Mouse (Mus musculus): Measurements from ENCODE around the gene Dhodh. TPM values are rescaled to one million over a fixed set of nuclear protein-coding genes. Genes with fewer than 3 reads are reported as not detected.

The Dhodh gene
- polyA plus RNA-seq, 1 experiment = 11.9 TPM

DNA sequence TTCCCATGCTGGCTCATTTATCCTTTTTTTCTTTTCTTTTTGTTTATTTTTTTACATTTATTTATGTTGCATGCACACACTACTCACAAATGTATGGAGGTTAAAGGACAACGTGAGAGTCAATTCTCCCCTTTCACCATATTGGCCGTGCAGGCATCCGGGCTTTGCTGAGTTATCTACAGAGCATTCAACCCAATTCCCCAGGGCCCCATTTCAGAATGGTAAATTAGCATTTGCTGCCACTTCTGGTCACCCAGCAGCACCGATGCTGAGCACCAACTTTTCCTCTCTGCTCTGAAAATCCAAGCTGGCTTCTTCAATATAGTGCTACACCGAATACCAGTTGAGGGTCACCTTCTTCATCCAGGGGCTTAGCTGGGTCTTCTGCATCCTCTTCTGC lies 30.4 kb upstream of the Dhodh start:
- TF ChIP-seq POLR2A (IDR thresholded peaks at IDR 0.05; ENCODE audit: low read depth, low read length) (no peak), CTCF (IDR thresholded peaks at IDR 0.05; ENCODE audit: extremely low read depth, insufficient read length, insufficient replicate concordance, low read depth, low read length) (no peak)
- no peak overlapping the region for H3K27ac ChIP-seq (ENCODE audit: insufficient read depth, low read depth, low read length)
- no peak overlapping the region for H3K4me3 ChIP-seq (ENCODE audit: low read depth, low read length)
- H3K4me1 ChIP-seq (ENCODE audit: control insufficient read depth, insufficient read depth, insufficient read length, low read length) = 0 out of 2 replicates have a peak, but pooled peaks cover 2% of the 10 kb centered on the region
- H3K36me3 ChIP-seq (ENCODE audit: control insufficient read depth, insufficient read depth, low read length) = no peaks in the 10 kb centered on the region
- 73% methylated on average over 5 of the region's 5 CpGs for WGBS
- no peaks in the 10 kb centered on the region for H3K27me3 ChIP-seq (ENCODE audit: control insufficient read depth, insufficient read depth, low read length)

DNA sequence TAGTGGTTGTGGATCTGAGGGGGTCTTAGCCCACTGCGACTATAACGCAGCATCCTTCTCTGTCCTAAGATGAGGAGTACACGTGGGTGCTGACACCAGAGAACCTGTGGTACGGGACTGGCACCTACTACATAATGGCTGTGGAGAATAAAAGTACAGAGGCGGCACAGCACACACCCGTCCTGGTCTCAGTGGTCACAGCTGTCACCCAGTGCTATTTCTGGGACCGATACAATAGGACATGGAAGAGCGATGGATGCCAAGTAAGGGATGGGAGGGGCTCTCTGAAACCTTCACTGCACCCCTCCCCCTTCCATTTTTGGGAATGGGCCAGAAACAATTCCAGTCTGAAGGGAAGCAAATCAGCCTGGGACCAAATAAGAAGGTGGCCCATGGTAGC lies 26.7 kb upstream of the Dhodh start:
- no peak for TF ChIP-seq CTCF (IDR thresholded peaks at IDR 0.05; ENCODE audit: extremely low read depth, insufficient read length, insufficient replicate concordance, low read depth, low read length)
- TF ChIP-seq POLR2A (IDR thresholded peaks at IDR 0.05; ENCODE audit: low read depth, low read length) = no peak
- Histone ChIP-seq H3K27me3 (ENCODE audit: control insufficient read depth, insufficient read depth, low read length) (no peaks in the 10 kb centered on the region), H3K4me1 (ENCODE audit: control insufficient read depth, insufficient read depth, insufficient read length, low read length) (no peaks in the 10 kb centered on the region), H3K27ac (ENCODE audit: insufficient read depth, low read depth, low read length) (no peak overlapping the region), H3K36me3 (ENCODE audit: control insufficient read depth, insufficient read depth, low read length) (no peaks in the 10 kb centered on the region), H3K4me3 (ENCODE audit: low read depth, low read length) (no peak overlapping the region)
- 91% methylated on average over 8 of the region's 8 CpGs for WGBS

DNA sequence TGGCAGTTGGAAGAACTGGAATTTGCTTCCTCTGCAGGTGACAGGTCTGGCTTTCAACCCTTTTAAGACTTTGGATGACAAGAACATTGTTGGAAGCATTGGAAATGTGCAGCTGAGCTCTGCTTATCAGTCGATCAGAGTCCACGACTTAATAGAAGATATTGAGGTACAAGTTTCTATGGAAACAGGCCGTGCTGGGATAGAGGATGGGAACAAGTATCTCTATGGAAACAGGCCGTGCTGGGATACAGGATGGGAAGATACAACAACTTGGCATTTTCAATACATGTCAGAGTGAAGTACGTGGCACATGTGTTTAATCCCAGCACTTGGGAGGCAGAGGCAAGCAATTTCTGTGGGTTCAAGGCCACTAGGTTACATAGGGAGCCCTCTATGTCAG lies 24.0 kb upstream of the Dhodh start:
- H3K4me3 ChIP-seq (ENCODE audit: low read depth, low read length) = no peak overlapping the region
- TF ChIP-seq CTCF (IDR thresholded peaks at IDR 0.05; ENCODE audit: extremely low read depth, insufficient read length, insufficient replicate concordance, low read depth, low read length) (no peak), POLR2A (IDR thresholded peaks at IDR 0.05; ENCODE audit: low read depth, low read length) (no peak)
- no peak overlapping the region for H3K27ac ChIP-seq (ENCODE audit: insufficient read depth, low read depth, low read length)
- no peaks in the 10 kb centered on the region for H3K27me3 ChIP-seq (ENCODE audit: control insufficient read depth, insufficient read depth, low read length)
- H3K4me1 ChIP-seq (ENCODE audit: control insufficient read depth, insufficient read depth, insufficient read length, low read length) = no peaks in the 10 kb centered on the region
- H3K36me3 ChIP-seq (ENCODE audit: control insufficient read depth, insufficient read depth, low read length) = no peaks in the 10 kb centered on the region
- WGBS = 63% methylated on average over 5 of the region's 5 CpGs

DNA sequence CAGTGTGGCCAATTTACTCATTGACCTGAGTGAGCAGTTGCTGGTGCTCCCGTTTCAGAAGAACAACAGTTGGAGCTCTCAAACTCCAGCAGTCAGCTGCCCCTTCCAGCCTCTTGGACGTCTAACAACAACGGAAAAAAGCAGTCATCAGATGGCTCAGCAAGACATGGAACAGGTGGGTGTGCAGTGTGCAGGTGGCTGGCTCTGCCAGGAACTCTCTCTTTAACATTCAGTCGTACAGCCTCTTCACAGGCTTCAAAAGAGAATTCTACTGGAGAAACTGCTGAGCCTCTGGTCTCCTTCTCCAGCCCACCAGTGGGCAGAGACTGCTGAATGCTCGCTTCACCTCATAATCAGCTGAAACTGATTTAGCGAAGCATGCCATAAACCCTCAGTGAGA lies 20.2 kb upstream of the Dhodh start:
- H3K27ac ChIP-seq (ENCODE audit: insufficient read depth, low read depth, low read length) = no peak overlapping the region
- WGBS = 48% methylated on average over 6 of the region's 6 CpGs
- H3K4me1 ChIP-seq (ENCODE audit: control insufficient read depth, insufficient read depth, insufficient read length, low read length) = no peaks in the 10 kb centered on the region
- H3K27me3 ChIP-seq (ENCODE audit: control insufficient read depth, insufficient read depth, low read length) = no peaks in the 10 kb centered on the region
- no peak for TF ChIP-seq POLR2A (IDR thresholded peaks at IDR 0.05; ENCODE audit: low read depth, low read length)
- TF ChIP-seq CTCF (IDR thresholded peaks at IDR 0.05; ENCODE audit: extremely low read depth, insufficient read length, insufficient replicate concordance, low read depth, low read length) = no peak
- H3K4me3 ChIP-seq (ENCODE audit: low read depth, low read length) = no peak overlapping the region
- no peaks in the 10 kb centered on the region for H3K36me3 ChIP-seq (ENCODE audit: control insufficient read depth, insufficient read depth, low read length)

DNA sequence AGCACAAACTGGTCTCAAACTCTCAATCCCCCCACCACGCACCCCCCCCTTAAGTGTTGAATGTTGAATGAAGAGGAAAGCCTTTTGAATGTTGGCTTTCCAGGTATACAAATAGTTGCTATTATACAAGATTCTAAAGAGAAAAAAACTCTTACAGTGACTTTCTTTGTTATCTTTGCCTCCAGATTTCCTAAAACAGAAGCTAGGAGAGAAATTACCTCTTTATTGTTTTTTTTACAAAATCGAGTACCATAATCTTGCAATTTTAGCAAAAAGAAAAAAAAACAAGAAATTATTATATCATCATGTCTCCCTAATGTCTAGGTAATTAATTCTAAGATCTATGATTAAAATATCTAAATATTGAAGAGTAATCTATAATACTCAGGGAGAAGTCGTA lies 7.1 kb upstream of the Dhodh start:
- no peaks in the 10 kb centered on the region for H3K4me1 ChIP-seq (ENCODE audit: control insufficient read depth, insufficient read depth, insufficient read length, low read length)
- no peaks in the 10 kb centered on the region for H3K36me3 ChIP-seq (ENCODE audit: control insufficient read depth, insufficient read depth, low read length)
- H3K27me3 ChIP-seq (ENCODE audit: control insufficient read depth, insufficient read depth, low read length) = no peaks in the 10 kb centered on the region
- H3K4me3 ChIP-seq (ENCODE audit: low read depth, low read length) = no peak overlapping the region
- TF ChIP-seq POLR2A (IDR thresholded peaks at IDR 0.05; ENCODE audit: low read depth, low read length) (no peak), CTCF (IDR thresholded peaks at IDR 0.05; ENCODE audit: extremely low read depth, insufficient read length, insufficient replicate concordance, low read depth, low read length) (no peak)
- H3K27ac ChIP-seq (ENCODE audit: insufficient read depth, low read depth, low read length) = no peak overlapping the region
- WGBS = 85% methylated on average over 3 of the region's 3 CpGs

DNA sequence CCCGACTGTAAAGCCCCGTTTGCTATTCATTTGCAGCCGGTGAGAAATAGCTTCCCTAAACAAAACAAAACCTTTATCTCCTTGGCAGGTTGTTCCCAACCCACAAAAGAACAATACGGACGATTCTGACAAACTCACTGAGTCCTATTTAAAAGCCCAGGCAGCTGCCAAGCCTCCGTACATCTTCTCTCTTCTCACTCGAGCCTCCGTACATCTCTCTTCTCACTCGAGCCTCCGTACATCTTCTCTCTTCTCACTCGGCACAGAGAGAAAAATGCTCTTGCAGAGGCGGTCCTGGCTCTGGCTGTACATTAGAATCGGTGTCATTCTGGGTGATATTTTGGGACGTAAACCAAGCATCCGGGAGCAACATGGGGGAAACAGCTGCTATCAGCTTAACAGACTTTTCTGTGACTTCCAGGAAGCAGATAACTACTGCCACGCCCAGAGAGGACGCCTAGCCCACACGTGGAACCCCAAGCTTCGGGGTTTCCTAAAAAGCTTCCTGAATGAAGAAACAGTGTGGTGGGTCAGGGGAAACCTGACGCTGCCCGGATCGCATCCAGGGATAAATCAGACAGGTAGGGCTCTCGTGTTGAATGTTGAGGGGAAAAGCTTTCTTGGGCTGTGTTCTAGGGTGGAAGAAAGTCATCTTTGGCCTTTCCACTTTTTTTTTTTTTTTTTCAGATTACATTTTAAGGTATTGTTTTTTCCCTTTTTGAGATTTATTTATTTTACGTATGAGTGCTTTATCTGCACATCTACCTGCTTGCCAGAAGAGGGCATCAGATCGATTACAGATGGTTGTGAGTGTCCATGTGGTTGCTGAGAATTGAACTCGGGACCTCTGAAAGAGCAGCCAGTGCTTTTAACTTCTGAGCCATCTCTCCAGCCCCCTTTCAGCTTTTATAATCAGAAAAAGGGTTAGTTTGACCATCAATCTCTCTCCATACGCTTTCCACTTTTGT lies 6.1 kb upstream of the Dhodh start, which contains the start of gene Pkd1l3:
Gene Pkd1l3, plus strand, starts transcription at position 275 of the 968 bp plus-strand sequence.
- 46% methylated on average over 27 of the region's 27 CpGs for WGBS
- TF ChIP-seq CTCF (IDR thresholded peaks at IDR 0.05; ENCODE audit: extremely low read depth, insufficient read length, insufficient replicate concordance, low read depth, low read length) (no peak), POLR2A (IDR thresholded peaks at IDR 0.05; ENCODE audit: low read depth, low read length) (no peak)
- H3K27me3 ChIP-seq (ENCODE audit: control insufficient read depth, insufficient read depth, low read length) = no peaks in the 10 kb centered on the region
- no peak within 1 kb of the TSS for H3K27ac ChIP-seq (ENCODE audit: insufficient read depth, low read depth, low read length)
- no peaks in the 10 kb centered on the region for H3K36me3 ChIP-seq (ENCODE audit: control insufficient read depth, insufficient read depth, low read length)
- H3K4me3 ChIP-seq (ENCODE audit: low read depth, low read length) = peak within 1 kb of the TSS; percentile 45
- H3K4me1 ChIP-seq (ENCODE audit: control insufficient read depth, insufficient read depth, insufficient read length, low read length) = no peaks in the 10 kb centered on the region

DNA sequence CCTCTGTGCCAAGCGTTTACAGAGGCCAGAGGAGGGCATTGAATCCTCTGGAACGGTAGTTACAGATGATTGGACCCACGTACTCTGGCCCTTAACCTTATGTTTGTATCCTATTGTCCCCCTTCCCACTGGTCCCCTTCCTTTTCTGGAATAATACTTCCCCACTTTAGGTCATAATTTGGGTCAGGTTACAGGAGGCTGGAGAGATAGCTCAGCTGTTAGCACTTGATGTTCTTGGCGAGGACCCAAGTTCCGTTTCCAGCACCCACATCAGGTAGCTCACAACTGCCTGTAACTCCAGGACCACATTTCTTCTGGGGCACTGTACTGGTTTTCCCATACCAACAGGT lies 655 bp upstream of the Dhodh start:
- H3K4me3 ChIP-seq (ENCODE audit: low read depth, low read length) = no peak overlapping the region; the same call in 1 of the 2 replicates
- 2% methylated on average over 5 of the region's 5 CpGs for WGBS
- H3K27me3 ChIP-seq (ENCODE audit: control insufficient read depth, insufficient read depth, low read length) = no peaks in the 10 kb centered on the region
- peaks cover 3% of the 10 kb centered on the region; the same call in 1 of the 2 replicates for H3K4me1 ChIP-seq (ENCODE audit: control insufficient read depth, insufficient read depth, insufficient read length, low read length)
- H3K36me3 ChIP-seq (ENCODE audit: control insufficient read depth, insufficient read depth, low read length) = 0 out of 2 replicates have a peak, but pooled peaks cover 6% of the 10 kb centered on the region
- peak overlapping the region; percentile 20 for H3K27ac ChIP-seq (ENCODE audit: insufficient read depth, low read depth, low read length)
- TF ChIP-seq POLR2A (IDR thresholded peaks at IDR 0.05; ENCODE audit: low read depth, low read length) = no peak
- TF ChIP-seq CTCF (IDR thresholded peaks at IDR 0.05; ENCODE audit: extremely low read depth, insufficient read length, insufficient replicate concordance, low read depth, low read length) = no peak

Measured in small intestine, adult 2 months (tissue).